8 mouse cellular contexts compared by ENCODE assay signal in genomic region chr11:120697741-120698140, GRCm38 (mm10). TPM values are rescaled to one million over a fixed set of nuclear protein-coding genes. Genes with fewer than 3 reads are reported as not detected.
DNase-seq lines count a peak whose midpoint lies in the region; ATAC-seq and TF ChIP-seq lines count a peak whose summit lies in the region.

No protein-coding gene starts in this region.

- H3K4me3 ChIP-seq in layer of hippocampus, adult 2 months: no peak overlapping the region
- H3K4me3 ChIP-seq in bone marrow macrophage, adult 2 months (ENCODE audit: insufficient read depth, low read length): no peak overlapping the region
- H3K4me3 ChIP-seq in heart, embryonic 14.5 days (ENCODE audit: control insufficient read depth in 1 of 2, insufficient read depth in 1 of 2, low read depth in 1 of 2, low read length in 2 of 2): no peak overlapping the region
- H3K4me3 ChIP-seq in forebrain, embryonic 11.5 days (ENCODE audit: low read depth, low read length): no peak overlapping the region

- peak overlapping the region; percentile 52; the same call in 1 of the 2 replicates for H3K9ac ChIP-seq in heart, embryonic 14.5 days (ENCODE audit: low read length)
- H3K9ac ChIP-seq in forebrain, embryonic 11.5 days (ENCODE audit: low read length): no peak overlapping the region

- 22% methylated on average over 10 of the region's 10 CpGs for WGBS in heart, embryonic 14.5 days
- 77% methylated on average over 10 of the region's 10 CpGs for WGBS in forebrain, embryonic 11.5 days

- ATAC-seq in heart, embryonic 14.5 days (ENCODE audit: insufficient number of reproducible peaks, insufficient read depth, low FRiP score, low read depth): peak; percentile 75
- ATAC-seq in forebrain, embryonic 11.5 days (replicated peaks; ENCODE audit: low FRiP score): no peak

- no peak for TF ChIP-seq POLR2A in bone marrow macrophage, adult 2 months (IDR thresholded peaks at IDR 0.05; ENCODE audit: borderline replicate concordance, low read depth, low read length)

- no peak for TF ChIP-seq CTCF in layer of hippocampus, adult 2 months (conservative IDR thresholded peaks at IDR 0.05)
- TF ChIP-seq CTCF in bone marrow macrophage, adult 2 months (IDR thresholded peaks at IDR 0.05; ENCODE audit: low read depth, low read length): no peak

- peaks cover 35% of the 10 kb centered on the region for H3K4me1 ChIP-seq in bone marrow macrophage, adult 2 months (ENCODE audit: control insufficient read depth, insufficient read depth, low read length)
- peaks cover 27 to 44% of the 10 kb centered on the region in 2 experiments for H3K4me1 ChIP-seq in heart, embryonic 14.5 days (ENCODE audit: control insufficient read depth in 2 of 2, insufficient read depth in 2 of 2, low read length in 2 of 2)
- H3K4me1 ChIP-seq in forebrain, embryonic 11.5 days (replicated peaks; ENCODE audit: control insufficient read depth, insufficient read depth, low read length): peaks cover 5% of the 10 kb centered on the region; the same call in 1 of the 2 replicates

- no peak for DNase-seq in layer of hippocampus, adult 2 months (ENCODE audit: low spot score in 2 of 2)
- DNase-seq in layer of hippocampus, postnatal 14 days (ENCODE audit: low spot score in 2 of 2): no peak
- DNase-seq in lung, postnatal 4 days: peak; percentile 45 to 81
- DNase-seq in layer of hippocampus, adult 18-20 months (ENCODE audit: low spot score in 2 of 2): no peak
- no peak for DNase-seq in spleen, adult 18-20 months
- DNase-seq in forebrain, embryonic 11.5 days (ENCODE audit: low spot score): no peak

- no peaks in the 10 kb centered on the region for H3K27me3 ChIP-seq in heart, embryonic 14.5 days (ENCODE audit: control insufficient read depth, insufficient read depth, low read length)
- H3K27me3 ChIP-seq in forebrain, embryonic 11.5 days (ENCODE audit: control insufficient read depth, insufficient read depth, low read length): no peaks in the 10 kb centered on the region

- no peak overlapping the region for H3K4me2 ChIP-seq in heart, embryonic 14.5 days (ENCODE audit: low read length)
- no peak overlapping the region for H3K4me2 ChIP-seq in forebrain, embryonic 11.5 days (ENCODE audit: low read depth, low read length, severe bottlenecking)

- no peaks in the 10 kb centered on the region for H3K9me3 ChIP-seq in heart, embryonic 14.5 days (ENCODE audit: control insufficient read depth, low read length)
- H3K9me3 ChIP-seq in forebrain, embryonic 11.5 days (ENCODE audit: control insufficient read depth, low read length): no peaks in the 10 kb centered on the region

- H3K27ac ChIP-seq in layer of hippocampus, adult 2 months: peak overlapping the region; percentile 53; the same call in 1 of the 2 replicates
- peak overlapping the region; percentile 54 for H3K27ac ChIP-seq in bone marrow macrophage, adult 2 months (ENCODE audit: insufficient read depth, low read depth, low read length)
- peak overlapping the region; percentile 84 to 85 for H3K27ac ChIP-seq in heart, embryonic 14.5 days (replicated peaks in 1 of 2; ENCODE audit: control insufficient read depth in 1 of 2, insufficient read depth in 1 of 2, low read depth in 2 of 2, low read length in 2 of 2)
- no peak overlapping the region for H3K27ac ChIP-seq in forebrain, embryonic 11.5 days (ENCODE audit: low read depth, low read length)

- H3K36me3 ChIP-seq in heart, embryonic 14.5 days (ENCODE audit: control insufficient read depth, insufficient read depth, low read length): peaks cover 34% of the 10 kb centered on the region
- H3K36me3 ChIP-seq in forebrain, embryonic 11.5 days (ENCODE audit: control insufficient read depth, insufficient read depth, low read length): no peaks in the 10 kb centered on the region; the same call in 1 of the 2 replicates

RNA-seq across cellular contexts. Expression of gene Cenpx, which starts 15.8 kb away (rescaled TPM):
- 10 to 100 TPM; 13.1 to 16.9 TPM for total RNA-seq in layer of hippocampus, adult 2 months (2021)
- 10 to 100 TPM; 26.8 to 28.9 TPM for total RNA-seq in layer of hippocampus, postnatal 14 days (2021)
- polyA plus RNA-seq in bone marrow macrophage, adult 2 months (2012; ENCODE audit: insufficient read depth, insufficient read length, missing spikeins): 109 and 110 TPM in 2 replicates
- polyA plus RNA-seq in heart, embryonic 14.5 days (2014; fragmentation: Nextera tagmentation; extraction: Ambion mirVana): 109 and 135 TPM in 2 replicates
- 10 to 100 TPM; 15.8 to 18.7 TPM for total RNA-seq in layer of hippocampus, adult 18-20 months (2021)
- 121 and 130 TPM in 2 replicates for polyA plus RNA-seq in forebrain, embryonic 11.5 days (2014; fragmentation: Nextera tagmentation; extraction: Ambion mirVana)

RNA-seq across cellular contexts. Expression of gene Lrrc45, which starts 16.0 kb away (rescaled TPM):
- 10 to 100 TPM; 60.0 to 70.4 TPM for total RNA-seq in layer of hippocampus, adult 2 months (2021)
- 10 to 100 TPM; 56.0 to 58.2 TPM for total RNA-seq in layer of hippocampus, postnatal 14 days (2021)
- 34.3 and 46.1 TPM in 2 replicates for polyA plus RNA-seq in bone marrow macrophage, adult 2 months (2012; ENCODE audit: insufficient read depth, insufficient read length, missing spikeins)
- 16.9 and 23.7 TPM in 2 replicates for polyA plus RNA-seq in heart, embryonic 14.5 days (2014; fragmentation: Nextera tagmentation; extraction: Ambion mirVana)
- total RNA-seq in layer of hippocampus, adult 18-20 months (2021): 10 to 100 TPM; 49.1 to 60.5 TPM
- polyA plus RNA-seq in forebrain, embryonic 11.5 days (2014; fragmentation: Nextera tagmentation; extraction: Ambion mirVana): 53.3 and 54.4 TPM in 2 replicates

RNA-seq across cellular contexts. Expression of gene Rac3, which starts 23.5 kb away (rescaled TPM):
- total RNA-seq in layer of hippocampus, adult 2 months (2021): 10 to 100 TPM; 36.4 to 38.2 TPM
- total RNA-seq in layer of hippocampus, postnatal 14 days (2021): 10 to 100 TPM; 83.9 to 98.6 TPM
- polyA plus RNA-seq in bone marrow macrophage, adult 2 months (2012; ENCODE audit: insufficient read depth, insufficient read length, missing spikeins): 14.3 and 18.1 TPM in 2 replicates
- 0.69 and 1.9 TPM in 2 replicates for polyA plus RNA-seq in heart, embryonic 14.5 days (2014; fragmentation: Nextera tagmentation; extraction: Ambion mirVana)
- 10 to 100 TPM; 32.0 to 40.0 TPM for total RNA-seq in layer of hippocampus, adult 18-20 months (2021)
- 7.5 and 10.6 TPM in 2 replicates for polyA plus RNA-seq in forebrain, embryonic 11.5 days (2014; fragmentation: Nextera tagmentation; extraction: Ambion mirVana)

RNA-seq across cellular contexts. Expression of gene Aspscr1, which starts 25.0 kb away (rescaled TPM):
- total RNA-seq in layer of hippocampus, adult 2 months (2021): 10 to 100 TPM; 50.7 to 53.2 TPM
- 10 to 100 TPM; 54.2 to 58.9 TPM for total RNA-seq in layer of hippocampus, postnatal 14 days (2021)
- 42.8 and 50.5 TPM in 2 replicates for polyA plus RNA-seq in bone marrow macrophage, adult 2 months (2012; ENCODE audit: insufficient read depth, insufficient read length, missing spikeins)
- polyA plus RNA-seq in heart, embryonic 14.5 days (2014; fragmentation: Nextera tagmentation; extraction: Ambion mirVana): 96.6 and 106 TPM in 2 replicates
- total RNA-seq in layer of hippocampus, adult 18-20 months (2021): 10 to 100 TPM; 46.1 to 54.3 TPM
- polyA plus RNA-seq in forebrain, embryonic 11.5 days (2014; fragmentation: Nextera tagmentation; extraction: Ambion mirVana): 129 and 133 TPM in 2 replicates

RNA-seq across cellular contexts. Expression of gene Dcxr, which starts 29.3 kb away (rescaled TPM):
- 10 to 100 TPM in 1 of 2 experiments, 1 to 10 TPM in 1; 9.9 to 11.3 TPM for total RNA-seq in layer of hippocampus, adult 2 months (2021)
- 10 to 100 TPM; 10.4 to 12.0 TPM for total RNA-seq in layer of hippocampus, postnatal 14 days (2021)
- polyA plus RNA-seq in bone marrow macrophage, adult 2 months (2012; ENCODE audit: insufficient read depth, insufficient read length, missing spikeins): 65.0 and 65.6 TPM in 2 replicates
- polyA plus RNA-seq in heart, embryonic 14.5 days (2014; fragmentation: Nextera tagmentation; extraction: Ambion mirVana): 7.7 and 11.9 TPM in 2 replicates
- total RNA-seq in layer of hippocampus, adult 18-20 months (2021): 10 to 100 TPM; 12.3 to 13.6 TPM
- polyA plus RNA-seq in forebrain, embryonic 11.5 days (2014; fragmentation: Nextera tagmentation; extraction: Ambion mirVana): 10.8 and 11.8 TPM in 2 replicates

Comparison
In these comparisons a context has a peak if more than half of its experiments do, and no peak if none do; other contexts are left out.
1. DNase-seq: peak in lung, postnatal 4 days (2 of 2); none in layer of hippocampus, adult 2 months (0 of 2), layer of hippocampus, postnatal 14 days (0 of 2), layer of hippocampus, adult 18-20 months (0 of 2), spleen, adult 18-20 months (0 of 2) and forebrain, embryonic 11.5 days (single experiment).